Mouse (Mus musculus): ENCODE results near the gene Llgl2. TPM values are rescaled to one million over a fixed set of nuclear protein-coding genes. Genes with fewer than 3 reads are reported as not detected.

Llgl2 gene
- polyA plus RNA-seq, 1 experiment = 4.0 TPM

DNA sequence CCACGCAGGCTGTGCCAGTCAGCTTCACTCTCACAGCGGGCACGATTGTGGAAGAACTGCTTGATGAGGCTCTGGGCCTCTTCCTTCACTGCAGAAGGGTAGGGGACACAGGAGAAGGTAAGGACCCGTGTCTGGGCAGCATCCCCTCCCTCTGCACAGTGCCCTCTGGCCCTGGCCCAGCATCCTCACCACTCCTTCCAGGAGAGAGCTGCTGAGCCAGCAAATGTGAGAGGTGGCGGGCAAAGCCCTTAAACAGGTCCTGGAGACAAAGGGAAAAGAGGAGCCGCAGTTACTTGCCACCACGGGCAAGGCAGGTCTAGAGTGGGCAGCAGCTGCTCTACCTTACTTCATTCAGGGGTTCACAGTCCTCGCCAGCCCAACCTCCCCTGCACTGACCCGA, 69.2 kb downstream of the Llgl2 start:
- H3K4me3 ChIP-seq (ENCODE audit: insufficient read depth, low read depth, low read length) = no peak overlapping the region
- no peak overlapping the region for H3K27ac ChIP-seq (replicated peaks; ENCODE audit: low read depth, low read length)
- no peaks in the 10 kb centered on the region for H3K4me1 ChIP-seq (ENCODE audit: control insufficient read depth, insufficient read depth, insufficient read length, low read length)

DNA sequence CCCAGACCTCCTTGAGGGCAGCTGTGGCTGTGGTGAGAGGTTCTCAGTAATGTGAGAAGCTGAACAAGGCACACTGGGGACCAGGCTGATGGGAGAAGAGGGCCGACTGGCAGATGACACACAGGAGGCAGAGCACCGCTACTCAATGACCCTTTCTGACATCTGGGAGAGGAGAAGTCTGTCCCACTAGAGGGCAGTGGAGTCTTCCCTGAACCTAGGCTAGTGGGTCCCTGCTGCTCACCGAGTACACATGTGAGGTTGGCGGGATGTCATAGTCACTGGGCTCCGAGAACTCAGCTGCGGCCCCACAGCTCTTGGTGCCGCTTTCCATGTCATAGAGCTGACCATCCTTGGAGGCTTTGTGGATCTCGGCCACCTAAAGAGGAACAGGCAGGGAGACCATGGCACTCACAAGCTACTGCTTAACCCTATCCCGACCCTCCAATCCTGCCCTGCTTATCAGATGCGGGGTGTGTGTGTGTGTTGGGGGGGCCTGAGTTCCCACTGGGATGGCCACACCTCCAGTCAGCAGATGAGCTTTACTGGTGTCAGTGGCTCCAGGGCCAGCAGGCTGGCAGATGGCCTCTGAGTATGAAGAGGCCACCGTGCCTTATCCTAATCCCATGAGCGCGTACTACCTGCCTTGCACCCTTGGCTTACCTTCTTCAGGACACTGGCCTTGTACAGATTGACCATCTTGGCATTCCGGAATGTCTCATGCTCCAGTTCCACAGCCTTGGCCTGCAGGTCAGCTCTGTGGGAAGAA, 71.1 kb downstream of the Llgl2 start:
- Histone ChIP-seq H3K27ac (replicated peaks; ENCODE audit: low read depth, low read length) (no peak overlapping the region), H3K4me3 (ENCODE audit: insufficient read depth, low read depth, low read length) (no peak overlapping the region), H3K4me1 (ENCODE audit: control insufficient read depth, insufficient read depth, insufficient read length, low read length) (no peaks in the 10 kb centered on the region; the same call in 1 of the 2 replicates)

DNA sequence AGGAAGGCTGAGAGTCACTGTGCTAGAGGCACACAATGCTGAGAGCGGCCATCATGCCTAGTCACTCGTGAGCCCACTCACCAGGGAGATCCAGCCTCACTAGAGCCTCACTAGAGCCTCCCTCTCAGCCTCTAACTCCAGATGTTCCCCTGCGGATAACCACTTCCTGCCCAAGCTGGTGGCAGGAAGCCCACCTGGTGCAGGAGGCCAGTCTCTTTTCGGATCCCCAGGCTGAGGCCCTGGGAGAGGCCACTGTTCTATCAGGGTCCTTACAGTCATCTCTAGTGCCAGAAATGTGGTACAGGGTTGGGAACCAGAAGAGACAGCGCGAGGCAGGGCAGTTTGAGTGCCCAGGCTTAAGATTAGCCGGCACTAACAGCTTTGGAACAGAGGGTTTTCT, 74.6 kb downstream of the Llgl2 start:
- no peaks in the 10 kb centered on the region; the same call in 1 of the 2 replicates for H3K4me1 ChIP-seq (ENCODE audit: control insufficient read depth, insufficient read depth, insufficient read length, low read length)
- H3K4me3 ChIP-seq (ENCODE audit: insufficient read depth, low read depth, low read length) = no peak overlapping the region
- H3K27ac ChIP-seq (replicated peaks; ENCODE audit: low read depth, low read length) = no peak overlapping the region

DNA sequence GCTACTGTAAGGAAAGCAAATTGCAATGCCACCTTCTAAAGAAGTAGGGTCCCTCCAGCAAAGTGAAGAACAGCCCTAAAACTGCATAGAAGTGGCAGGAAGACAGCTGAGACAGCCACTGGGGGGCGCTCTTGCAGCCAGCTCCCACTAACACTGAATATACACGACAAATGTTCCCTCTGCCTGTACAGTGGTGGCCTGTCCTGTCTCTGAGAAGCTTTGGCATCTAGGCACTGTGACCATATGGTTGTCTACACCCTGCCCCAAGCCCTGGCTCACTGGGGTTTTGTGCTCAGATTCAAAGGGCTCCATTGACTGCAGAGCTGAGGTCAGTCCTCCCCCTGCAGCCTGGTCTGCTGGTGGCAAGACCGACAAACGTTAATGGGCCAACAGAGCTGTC, 75.0 kb downstream of the Llgl2 start:
- no peak overlapping the region for H3K27ac ChIP-seq (replicated peaks; ENCODE audit: low read depth, low read length)
- H3K4me1 ChIP-seq (ENCODE audit: control insufficient read depth, insufficient read depth, insufficient read length, low read length) = no peaks in the 10 kb centered on the region; the same call in 1 of the 2 replicates
- H3K4me3 ChIP-seq (ENCODE audit: insufficient read depth, low read depth, low read length) = no peak overlapping the region

DNA sequence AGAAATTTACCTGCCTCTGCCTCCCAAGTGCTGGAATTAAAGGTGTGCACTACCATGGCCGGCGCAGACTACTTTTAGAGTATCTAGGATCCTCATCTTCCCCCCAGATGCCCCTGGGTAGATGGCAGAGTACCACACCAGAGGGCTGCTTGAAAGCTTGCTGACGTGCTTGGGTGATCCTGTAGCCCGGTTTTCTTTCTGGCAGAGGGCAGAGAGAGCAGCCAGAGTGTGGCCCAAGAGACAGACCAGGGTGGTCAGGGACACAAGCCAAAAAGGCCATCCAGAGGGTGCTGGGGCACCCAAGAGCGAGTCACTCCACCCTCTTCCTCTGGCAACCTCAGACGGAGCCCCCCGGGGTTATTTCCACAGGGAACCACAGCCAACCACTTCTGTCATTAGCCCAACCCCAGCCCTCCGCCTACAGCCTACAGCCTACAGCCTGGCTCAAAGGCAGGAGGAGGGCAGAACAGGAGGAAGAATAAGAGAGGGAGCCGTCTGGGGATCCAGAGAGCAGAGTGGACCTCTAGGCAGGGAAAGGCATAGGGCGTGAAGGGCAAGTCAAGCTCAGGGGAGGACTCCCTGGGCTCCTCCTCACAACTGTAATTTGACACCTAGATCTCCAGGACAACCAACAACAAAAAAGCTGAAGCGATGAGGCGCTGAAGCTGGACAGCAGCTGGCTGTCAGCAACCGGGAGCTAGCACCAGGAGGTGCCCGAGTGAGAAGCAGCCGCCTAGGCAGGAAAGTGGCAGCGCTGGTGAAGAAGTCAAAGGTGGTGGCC, 75.8 kb downstream of the Llgl2 start, which contains the start of gene Smim5:
Smim5 (plus strand) TSS at position 481 of the 781 bp plus-strand sequence.
- Histone ChIP-seq H3K4me3 (ENCODE audit: insufficient read depth, low read depth, low read length) (no peak within 1 kb of the TSS), H3K4me1 (ENCODE audit: control insufficient read depth, insufficient read depth, insufficient read length, low read length) (no peaks in the 10 kb centered on the region; the same call in 1 of the 2 replicates), H3K27ac (replicated peaks; ENCODE audit: low read depth, low read length) (no peak within 1 kb of the TSS)

DNA sequence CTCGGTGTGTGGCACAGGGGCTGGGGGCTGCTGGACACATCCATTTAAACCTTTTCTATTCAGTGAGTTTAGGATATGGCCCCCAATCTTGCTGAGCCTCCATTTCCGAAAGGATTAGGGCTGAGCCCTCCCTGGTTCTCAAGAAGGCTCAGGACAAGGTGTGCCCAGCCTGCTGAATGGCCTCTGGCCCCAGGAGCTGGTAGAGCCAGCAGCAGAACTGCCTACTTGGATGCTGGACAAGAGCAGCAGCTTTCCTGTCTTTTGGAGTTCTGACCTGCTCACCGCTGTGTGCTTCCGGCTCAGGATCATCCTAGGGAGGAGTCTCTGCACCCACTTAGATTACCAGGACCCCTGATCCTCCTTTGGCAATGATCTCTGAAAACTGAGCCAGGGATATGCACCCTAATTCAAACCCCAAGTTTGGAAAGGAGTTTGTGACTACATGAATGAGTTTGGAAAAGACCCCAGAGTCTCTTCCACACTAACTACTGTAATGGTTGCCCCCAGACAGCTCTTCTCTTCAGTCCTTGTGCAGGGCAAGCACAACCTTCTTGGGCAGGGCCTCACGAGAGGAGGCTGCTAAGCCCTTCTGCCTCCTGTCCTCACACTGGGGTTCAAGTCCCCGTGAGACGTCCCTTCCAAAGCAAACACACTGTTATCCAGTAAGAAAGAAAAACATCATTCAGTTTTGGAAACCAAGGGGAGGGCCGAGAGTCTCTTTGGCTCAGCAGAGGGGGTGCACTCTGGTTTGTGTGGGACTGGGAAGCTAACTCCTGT, 76.9 kb downstream of the Llgl2 start:
- H3K4me3 ChIP-seq (ENCODE audit: insufficient read depth, low read depth, low read length) = no peak overlapping the region
- no peaks in the 10 kb centered on the region; the same call in 1 of the 2 replicates for H3K4me1 ChIP-seq (ENCODE audit: control insufficient read depth, insufficient read depth, insufficient read length, low read length)
- H3K27ac ChIP-seq (replicated peaks; ENCODE audit: low read depth, low read length) = no peak overlapping the region

DNA sequence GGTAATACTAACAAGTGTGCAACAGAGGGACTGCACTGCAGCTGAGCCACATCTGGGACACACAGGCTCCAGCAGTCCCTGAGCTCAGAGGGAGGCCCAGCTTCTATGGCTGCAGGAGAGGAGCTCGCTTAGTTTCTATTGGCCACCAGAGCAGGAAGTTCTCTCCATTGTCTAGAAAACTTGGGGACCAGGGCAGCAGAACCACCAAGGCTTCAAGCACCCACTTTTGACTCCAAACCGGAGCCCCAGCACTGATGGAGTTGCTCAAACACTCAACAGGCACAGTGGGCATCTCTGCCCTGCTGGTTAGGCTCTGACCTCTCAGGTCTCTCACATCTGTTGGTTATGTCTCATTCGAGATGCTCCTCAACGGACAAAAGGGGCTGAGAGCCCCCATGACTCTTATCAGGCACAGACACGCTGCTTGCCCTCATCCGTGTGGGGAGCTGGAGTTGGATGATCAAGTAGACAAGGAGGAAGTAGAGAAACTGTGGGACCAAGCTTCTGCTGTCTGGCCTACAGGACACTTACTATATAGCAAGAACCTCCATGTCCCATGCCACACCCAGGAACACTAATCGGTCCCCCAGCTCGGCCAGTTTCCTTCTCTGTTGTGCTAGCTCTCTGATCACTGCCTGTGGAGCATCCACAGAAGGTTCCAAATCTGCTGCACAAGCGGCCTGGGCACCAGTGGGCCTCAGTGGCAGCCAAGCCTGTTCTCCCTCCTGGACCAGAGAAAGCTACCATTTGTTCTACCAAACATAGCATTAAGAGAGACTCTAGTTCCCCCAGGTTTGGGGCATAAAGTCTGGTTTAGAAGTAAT, 77.7 kb downstream of the Llgl2 start:
- Histone ChIP-seq H3K27ac (replicated peaks; ENCODE audit: low read depth, low read length) (no peak overlapping the region), H3K4me1 (ENCODE audit: control insufficient read depth, insufficient read depth, insufficient read length, low read length) (no peaks in the 10 kb centered on the region; the same call in 1 of the 2 replicates), H3K4me3 (ENCODE audit: insufficient read depth, low read depth, low read length) (no peak overlapping the region)

DNA sequence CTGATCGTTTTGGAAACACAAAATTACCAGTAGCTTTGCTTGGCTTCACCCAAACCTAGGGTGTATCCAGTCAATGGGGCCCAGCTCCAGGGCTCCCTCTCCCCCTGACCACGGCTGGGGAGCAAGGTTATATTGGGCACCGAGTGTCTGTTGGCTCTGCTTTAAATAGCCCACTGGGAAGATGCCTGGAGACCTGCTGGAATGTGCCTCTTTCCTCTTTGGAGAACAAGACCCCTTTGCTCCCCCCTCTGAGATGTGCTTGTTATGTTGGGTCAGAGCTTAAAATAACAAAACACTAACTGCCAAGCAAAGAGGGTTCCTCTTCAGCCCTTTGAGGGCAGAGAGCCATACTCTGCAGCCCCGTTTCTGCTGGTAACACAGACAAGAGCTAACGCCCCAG, 78.3 kb downstream of the Llgl2 start:
- no peaks in the 10 kb centered on the region; the same call in 1 of the 2 replicates for H3K4me1 ChIP-seq (ENCODE audit: control insufficient read depth, insufficient read depth, insufficient read length, low read length)
- H3K4me3 ChIP-seq (ENCODE audit: insufficient read depth, low read depth, low read length) = no peak overlapping the region
- H3K27ac ChIP-seq (replicated peaks; ENCODE audit: low read depth, low read length) = no peak overlapping the region

DNA sequence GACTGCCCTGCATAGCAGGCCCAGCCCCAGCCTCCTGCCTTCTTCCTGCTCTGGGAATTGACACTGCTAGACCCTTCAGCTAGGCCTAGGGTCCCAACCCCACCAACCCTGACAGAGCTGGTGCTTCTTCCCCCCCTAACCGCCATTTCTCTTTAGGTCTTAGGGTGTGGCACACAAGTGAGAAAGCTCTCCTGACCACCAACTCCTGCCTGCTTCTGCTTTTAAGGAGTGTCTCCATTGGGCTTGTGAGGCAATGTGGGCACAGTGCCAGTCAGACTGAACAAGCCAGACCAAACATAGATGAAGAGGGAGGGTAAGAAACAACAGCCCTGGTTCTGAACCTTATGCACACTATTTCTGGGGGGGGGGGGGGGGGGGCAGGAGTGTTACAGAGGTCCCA, 79.0 kb downstream of the Llgl2 start:
- H3K27ac ChIP-seq (replicated peaks; ENCODE audit: low read depth, low read length) = no peak overlapping the region
- H3K4me1 ChIP-seq (ENCODE audit: control insufficient read depth, insufficient read depth, insufficient read length, low read length) = no peaks in the 10 kb centered on the region; the same call in 1 of the 2 replicates
- H3K4me3 ChIP-seq (ENCODE audit: insufficient read depth, low read depth, low read length) = no peak overlapping the region

DNA sequence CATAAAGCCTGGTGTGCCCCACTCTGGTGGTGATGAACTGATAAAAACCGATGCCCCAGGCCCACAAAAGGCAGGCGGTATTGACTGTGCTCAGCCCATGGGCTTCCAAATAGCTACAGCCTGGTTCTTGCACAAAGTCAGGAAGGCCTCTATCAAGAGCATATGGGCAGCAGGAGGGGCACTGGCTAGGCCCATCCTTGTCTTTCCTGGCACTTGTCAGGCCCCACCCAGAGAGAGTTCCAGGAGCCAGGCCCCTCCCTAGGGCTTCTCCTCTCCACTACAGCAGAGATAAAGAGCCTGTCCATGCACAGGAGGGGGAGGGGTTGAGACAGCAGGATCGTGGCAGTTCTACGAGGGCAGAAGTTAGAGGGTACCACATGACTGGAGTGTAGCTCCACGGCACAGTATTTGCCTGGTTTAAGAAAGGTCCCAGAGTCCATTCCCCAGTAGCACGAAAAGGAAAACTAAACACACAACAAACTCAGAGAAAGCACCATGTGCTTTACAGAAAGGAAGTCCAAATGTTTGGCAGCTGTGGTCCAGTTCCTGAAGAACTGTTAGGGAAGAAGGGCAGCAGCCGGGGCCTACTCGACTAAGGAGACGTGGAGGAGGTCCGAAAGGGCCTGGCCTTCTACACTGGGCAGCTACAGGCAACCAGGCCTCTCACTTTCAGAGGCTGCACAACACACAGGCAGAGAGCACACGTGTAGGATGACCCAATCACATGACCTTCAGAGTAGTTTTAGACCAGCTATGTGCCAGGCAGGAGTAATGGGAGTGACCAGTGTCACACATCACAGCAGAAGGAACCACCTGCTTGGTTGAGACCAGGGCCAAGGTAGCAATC, 79.8 kb downstream of the Llgl2 start:
- no peaks in the 10 kb centered on the region; the same call in 1 of the 2 replicates for H3K4me1 ChIP-seq (ENCODE audit: control insufficient read depth, insufficient read depth, insufficient read length, low read length)
- no peak overlapping the region for H3K27ac ChIP-seq (replicated peaks; ENCODE audit: low read depth, low read length)
- no peak overlapping the region for H3K4me3 ChIP-seq (ENCODE audit: insufficient read depth, low read depth, low read length)

DNA sequence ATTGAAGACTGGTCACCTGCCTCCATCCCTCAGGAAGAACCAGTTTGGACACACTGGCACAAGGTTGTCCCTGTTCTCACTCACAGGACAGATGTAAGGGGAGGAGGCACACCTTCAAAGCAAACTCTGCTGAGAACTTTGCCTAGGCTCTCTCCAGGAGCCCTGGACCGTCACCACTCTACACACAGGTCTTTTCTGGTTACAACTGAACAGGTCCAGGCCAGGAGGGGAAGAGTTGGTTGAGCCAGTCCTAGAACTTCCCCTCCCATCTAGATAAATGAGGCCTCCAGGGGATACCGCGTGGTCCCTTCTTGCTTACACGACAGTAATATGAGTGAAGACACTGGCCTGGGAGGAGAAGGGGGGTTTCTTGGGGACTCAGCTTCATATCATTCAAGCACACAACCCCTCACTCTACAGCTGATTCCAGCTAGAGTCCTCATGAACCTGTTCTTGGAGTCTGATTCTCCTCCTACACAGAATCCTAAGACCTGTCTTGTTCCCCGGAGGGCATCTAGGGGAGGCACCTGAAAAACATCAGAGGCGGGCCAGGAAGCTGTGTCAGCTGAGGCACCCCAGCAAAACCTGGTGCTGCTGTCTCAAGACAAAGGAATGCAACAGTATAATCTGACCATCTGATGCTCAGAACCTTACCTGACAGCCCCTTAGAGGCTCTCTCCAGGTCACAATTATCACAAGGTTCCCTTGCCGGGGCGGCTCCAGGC, 80.5 kb downstream of the Llgl2 start:
- Histone ChIP-seq H3K4me3 (ENCODE audit: insufficient read depth, low read depth, low read length) (no peak overlapping the region), H3K4me1 (ENCODE audit: control insufficient read depth, insufficient read depth, insufficient read length, low read length) (no peaks in the 10 kb centered on the region; the same call in 1 of the 2 replicates), H3K27ac (replicated peaks; ENCODE audit: low read depth, low read length) (no peak overlapping the region)
